Mouse (Mus musculus) splenic B cell, adult 2 months (primary cell): ENCODE results near the gene Esam.

Experiments
- DNase-seq: peaks from one replicate; pipeline ENCODE4 v3.0.0-alpha.2; 2011; ENCODE audit warnings: low read depth, low spot score
- H3K27me3 ChIP-seq: 2 replicates; pipeline ENCODE4 v1.6.1; 2012; ENCODE audit warnings: mild to moderate bottlenecking, low read length, moderate library complexity, mixed read lengths; ENCODE audit not compliant: control insufficient read depth, poor library complexity, insufficient read depth, severe bottlenecking
- H3K36me3 ChIP-seq: 2 replicates; pipeline ENCODE4 v1.6.1; 2012; ENCODE audit warnings: mild to moderate bottlenecking, low read length, moderate library complexity, mixed read lengths; ENCODE audit not compliant: control insufficient read depth, poor library complexity, insufficient read depth, severe bottlenecking

The Esam gene

GRCm38 (mm10) chr9:37527396-37528224, at the start of gene Esam:
TSS of gene Esam (plus strand) at chr9:37528078.
- peaks cover 4% of the 10 kb centered on the region; the same call in 1 of the 2 replicates for H3K36me3 ChIP-seq
- no peak for DNase-seq
- H3K27me3 ChIP-seq = peaks cover 3% of the 10 kb centered on the region

- DNase-seq = no peak
- H3K36me3 ChIP-seq = no peaks in the 10 kb centered on the region
- H3K27me3 ChIP-seq = no peaks in the 10 kb centered on the region
Measured at GRCm38 (mm10) chr9:37485146-37485545, 42.7 kb upstream of the Esam start.

- no peak for DNase-seq
- no peaks in the 10 kb centered on the region for H3K27me3 ChIP-seq
- no peaks in the 10 kb centered on the region for H3K36me3 ChIP-seq
Measured at GRCm38 (mm10) chr9:37488041-37488440, 39.8 kb upstream of the Esam start.

- H3K36me3 ChIP-seq = no peaks in the 10 kb centered on the region
- no peaks in the 10 kb centered on the region for H3K27me3 ChIP-seq
Measured at GRCm38 (mm10) chr9:37488611-37489396, 39.1 kb upstream of the Esam start, which contains the start of gene Msantd2. TSS of gene Msantd2 (plus strand) at chr9:37489319.

GRCm38 (mm10) chr9:37489446-37490120, 38.3 kb upstream of the Esam start:
- Histone ChIP-seq H3K36me3 (no peaks in the 10 kb centered on the region), H3K27me3 (no peaks in the 10 kb centered on the region)
- DNase-seq = peak; percentile 39

More at GRCm38 (mm10) chr9:37488611-37489396, 39.1 kb upstream of the Esam start, which contains the start of gene Msantd2:
- DNase-seq = peak; percentile 87

- Histone ChIP-seq H3K27me3 (no peaks in the 10 kb centered on the region), H3K36me3 (0 out of 2 replicates have a peak, but pooled peaks cover 1% of the 10 kb centered on the region)
- DNase-seq = no peak
Measured at GRCm38 (mm10) chr9:37495761-37496160, 32.1 kb upstream of the Esam start.

GRCm38 (mm10) chr9:37496325-37496724, 31.6 kb upstream of the Esam start:
- Histone ChIP-seq H3K27me3 (no peaks in the 10 kb centered on the region), H3K36me3 (0 out of 2 replicates have a peak, but pooled peaks cover 1% of the 10 kb centered on the region)
- no peak for DNase-seq

- Histone ChIP-seq H3K36me3 (0 out of 2 replicates have a peak, but pooled peaks cover 1% of the 10 kb centered on the region), H3K27me3 (no peaks in the 10 kb centered on the region)
- DNase-seq = no peak
Measured at GRCm38 (mm10) chr9:37500201-37500600, 27.7 kb upstream of the Esam start.

- DNase-seq = no peak
- Histone ChIP-seq H3K27me3 (no peaks in the 10 kb centered on the region), H3K36me3 (0 out of 2 replicates have a peak, but pooled peaks cover 1% of the 10 kb centered on the region)
Measured at GRCm38 (mm10) chr9:37501170-37501569, 26.7 kb upstream of the Esam start.

GRCm38 (mm10) chr9:37504348-37504747, 23.5 kb upstream of the Esam start:
- no peaks in the 10 kb centered on the region for H3K27me3 ChIP-seq
- DNase-seq = peak; percentile 39
- 0 out of 2 replicates have a peak, but pooled peaks cover 1% of the 10 kb centered on the region for H3K36me3 ChIP-seq

- H3K27me3 ChIP-seq = no peaks in the 10 kb centered on the region
- H3K36me3 ChIP-seq = no peaks in the 10 kb centered on the region
- DNase-seq = no peak
Measured at GRCm38 (mm10) chr9:37506023-37506422, 21.9 kb upstream of the Esam start.

GRCm38 (mm10) chr9:37512097-37512496, 15.8 kb upstream of the Esam start:
- Histone ChIP-seq H3K36me3 (no peaks in the 10 kb centered on the region), H3K27me3 (no peaks in the 10 kb centered on the region)
- DNase-seq = peak; percentile 39

- no peak for DNase-seq
- Histone ChIP-seq H3K36me3 (no peaks in the 10 kb centered on the region; the same call in 1 of the 2 replicates), H3K27me3 (no peaks in the 10 kb centered on the region)
Measured at GRCm38 (mm10) chr9:37514456-37514855, 13.4 kb upstream of the Esam start.

GRCm38 (mm10) chr9:37517467-37517866, 10.4 kb upstream of the Esam start:
- DNase-seq = no peak
- H3K27me3 ChIP-seq = no peaks in the 10 kb centered on the region
- H3K36me3 ChIP-seq = no peaks in the 10 kb centered on the region; the same call in 1 of the 2 replicates
